Comparison of ENCODE assay signal across 16 mouse cellular contexts in genomic region chr19:36266346-36266745, GRCm38 (mm10).
DNase-seq lines count a peak whose midpoint lies in the region; ATAC-seq lines count a peak whose summit lies in the region.
"Had no signal": no experiment of that assay in that cellular context is flagged by ENCODE, and none has a peak within 500 bp of the region (broad histone marks: within the 10 kb centered on the region; RNA-seq: fewer than 3 reads in every experiment).

No protein-coding gene starts in this region.

- no peak overlapping the region for H3K27ac ChIP-seq in intestine, embryonic 16.5 days (ENCODE audit: low read length)
- H3K27ac ChIP-seq: embryonic facial prominence, embryonic 13.5 days; intestine, embryonic 15.5 days; limb, embryonic 12.5 days; midbrain, embryonic 13.5 days had no signal

- no peaks in the 10 kb centered on the region for H3K27me3 ChIP-seq in intestine, embryonic 16.5 days (replicated peaks; ENCODE audit: control insufficient read depth, insufficient read depth, low read length)
- H3K27me3 ChIP-seq: embryonic facial prominence, embryonic 13.5 days; intestine, embryonic 15.5 days; limb, embryonic 12.5 days; midbrain, embryonic 13.5 days had no signal

- no peak for ATAC-seq in CD4-positive, CD25-positive, alpha-beta regulatory T cell, adult 4 months
- ATAC-seq in neutrophil, adult 5-6 weeks (ENCODE audit: extremely low read depth, insufficient number of reproducible peaks, low FRiP score, poor library complexity, severe bottlenecking): 0 out of 2 replicates have a peak, but pooled peaks have one; percentile 19
- ATAC-seq in intestine, embryonic 16.5 days: no peak
- ATAC-seq: intestine, embryonic 15.5 days; midbrain, embryonic 13.5 days had no signal

- no peak overlapping the region for H3K4me2 ChIP-seq in intestine, embryonic 16.5 days (ENCODE audit: low read depth, low read length)
- H3K4me2 ChIP-seq: embryonic facial prominence, embryonic 13.5 days; intestine, embryonic 15.5 days; limb, embryonic 12.5 days; midbrain, embryonic 13.5 days had no signal

- peak; percentile 21 for DNase-seq in CD4-positive, CD25-positive, alpha-beta regulatory T cell, adult 2 months (ENCODE audit: low read depth, low spot score)
- peak; percentile 8 to 39 for DNase-seq in spleen, postnatal 10 days (ENCODE audit: low spot score in 2 of 2)
- no peak for DNase-seq in spleen, adult 12 weeks (ENCODE audit: low spot score)
- DNase-seq in cerebellum, adult 11-12 months: no peak
- no peak for DNase-seq in right cerebral cortex, postnatal 4 days
- DNase-seq: cerebellum, postnatal 10 days; kidney, postnatal 36 days; lung, postnatal 10 days had no signal

- no peaks in the 10 kb centered on the region for H3K4me1 ChIP-seq in intestine, embryonic 16.5 days (ENCODE audit: control insufficient read depth, insufficient read depth, low read length)
- H3K4me1 ChIP-seq: embryonic facial prominence, embryonic 13.5 days; intestine, embryonic 15.5 days; limb, embryonic 12.5 days; midbrain, embryonic 13.5 days had no signal

- no peaks in the 10 kb centered on the region for H3K36me3 ChIP-seq in intestine, embryonic 16.5 days (ENCODE audit: control insufficient read depth, insufficient read depth, low read length)
- H3K36me3 ChIP-seq: embryonic facial prominence, embryonic 13.5 days; G1E; intestine, embryonic 15.5 days; limb, embryonic 12.5 days; midbrain, embryonic 13.5 days had no signal

- H3K9me3 ChIP-seq in intestine, embryonic 16.5 days (ENCODE audit: control insufficient read depth, low read length): no peaks in the 10 kb centered on the region
- H3K9me3 ChIP-seq: embryonic facial prominence, embryonic 13.5 days; G1E; intestine, embryonic 15.5 days; limb, embryonic 12.5 days; midbrain, embryonic 13.5 days had no signal

- no peak overlapping the region for H3K9ac ChIP-seq in intestine, embryonic 16.5 days (ENCODE audit: low read depth, low read length)
- H3K9ac ChIP-seq: embryonic facial prominence, embryonic 13.5 days; intestine, embryonic 15.5 days; limb, embryonic 12.5 days; midbrain, embryonic 13.5 days had no signal

- H3K4me3 ChIP-seq in intestine, embryonic 16.5 days (ENCODE audit: low read length): no peak overlapping the region
- H3K4me3 ChIP-seq: embryonic facial prominence, embryonic 13.5 days; intestine, embryonic 15.5 days; limb, embryonic 12.5 days; midbrain, embryonic 13.5 days had no signal

- 53% methylated on average over 8 of the region's 8 CpGs for WGBS in intestine, embryonic 16.5 days

Comparison
In these comparisons a context has a peak if more than half of its experiments do, and no peak if none do; other contexts are left out.
1. DNase-seq: peak in CD4-positive, CD25-positive, alpha-beta regulatory T cell, adult 2 months (single experiment) and spleen, postnatal 10 days (2 of 2); none in spleen, adult 12 weeks (single experiment), cerebellum, adult 11-12 months (single experiment) and right cerebral cortex, postnatal 4 days (single experiment).